Mouse (Mus musculus) embryo, embryonic 10.5 days (tissue): ENCODE results near the gene Zcchc7.
"Not testable (repeated sequence)": the region's sequence is repeated elsewhere in the genome, so short reads cannot be mapped to it uniquely, and the experiment has no call there.

Source experiments
- DNase-seq: peaks from one replicate; pipeline ENCODE4 v3.0.0-alpha.2; 2015; ENCODE audit warnings: low spot score

The Zcchc7 gene

DNA sequence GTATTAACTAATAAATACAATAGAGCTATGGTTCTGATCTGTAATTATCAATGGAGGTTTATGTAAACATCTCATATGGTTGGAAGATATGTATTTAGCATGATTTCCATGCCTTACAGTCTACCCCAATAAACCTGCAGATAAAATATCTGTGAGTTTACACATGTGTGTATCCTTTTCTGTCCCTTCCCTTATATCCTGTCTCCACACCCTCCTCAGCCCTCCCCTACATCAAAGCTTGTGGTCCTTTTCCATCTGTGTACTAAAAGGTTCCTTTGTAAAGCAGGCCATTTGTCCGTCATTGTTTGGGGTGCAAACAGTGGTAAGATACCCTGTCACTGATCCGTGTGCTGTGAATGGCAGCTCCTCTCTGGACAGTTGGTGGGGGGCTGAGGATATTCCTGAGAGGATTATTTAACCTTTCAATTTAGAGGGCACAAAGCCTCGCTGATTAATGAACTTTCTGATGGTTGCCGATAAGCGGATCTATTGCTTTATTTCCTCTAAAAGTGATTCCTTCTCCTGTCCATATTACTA lies 161.7 kb downstream of the Zcchc7 start:
- no peak for DNase-seq

DNA sequence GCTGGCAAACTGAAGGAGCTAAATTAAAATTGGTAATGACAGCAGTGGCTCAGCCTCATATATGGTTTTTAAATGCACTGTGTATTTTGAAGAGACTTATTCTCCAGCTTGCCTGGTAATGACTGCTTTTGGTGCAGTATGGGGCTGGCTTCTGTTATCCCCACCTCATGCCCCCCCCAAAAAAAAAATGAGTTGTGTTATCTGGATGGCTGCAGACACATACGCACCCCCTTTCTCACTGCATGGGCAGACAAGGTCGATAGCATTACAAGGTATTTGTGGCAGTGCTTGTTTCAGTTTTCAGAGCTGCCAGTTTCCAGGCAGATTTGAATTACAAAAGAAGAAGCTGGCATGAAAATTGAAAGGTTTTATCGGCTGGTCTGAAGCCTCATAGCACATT lies 162.2 kb downstream of the Zcchc7 start:
- no peak for DNase-seq

DNA sequence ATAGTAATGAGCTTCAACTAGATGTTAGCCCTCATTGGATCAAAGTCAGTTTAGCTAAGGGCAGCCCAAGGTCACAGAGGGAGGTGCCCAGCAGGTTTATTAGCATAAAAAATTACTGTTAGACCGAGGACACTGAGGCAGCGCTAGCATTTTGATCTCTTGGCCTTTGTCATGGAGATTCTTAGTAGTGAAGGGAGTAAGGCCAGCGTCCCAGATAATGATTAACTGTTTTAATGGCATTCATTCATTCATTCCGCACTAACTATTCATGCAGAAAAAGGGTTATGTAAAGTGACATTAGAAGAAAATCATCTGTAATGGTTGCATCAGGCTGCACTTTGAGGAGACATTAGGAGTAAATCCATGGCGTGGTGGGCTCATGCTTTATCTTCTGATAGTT lies 165.2 kb downstream of the Zcchc7 start:
- no peak for DNase-seq

DNA sequence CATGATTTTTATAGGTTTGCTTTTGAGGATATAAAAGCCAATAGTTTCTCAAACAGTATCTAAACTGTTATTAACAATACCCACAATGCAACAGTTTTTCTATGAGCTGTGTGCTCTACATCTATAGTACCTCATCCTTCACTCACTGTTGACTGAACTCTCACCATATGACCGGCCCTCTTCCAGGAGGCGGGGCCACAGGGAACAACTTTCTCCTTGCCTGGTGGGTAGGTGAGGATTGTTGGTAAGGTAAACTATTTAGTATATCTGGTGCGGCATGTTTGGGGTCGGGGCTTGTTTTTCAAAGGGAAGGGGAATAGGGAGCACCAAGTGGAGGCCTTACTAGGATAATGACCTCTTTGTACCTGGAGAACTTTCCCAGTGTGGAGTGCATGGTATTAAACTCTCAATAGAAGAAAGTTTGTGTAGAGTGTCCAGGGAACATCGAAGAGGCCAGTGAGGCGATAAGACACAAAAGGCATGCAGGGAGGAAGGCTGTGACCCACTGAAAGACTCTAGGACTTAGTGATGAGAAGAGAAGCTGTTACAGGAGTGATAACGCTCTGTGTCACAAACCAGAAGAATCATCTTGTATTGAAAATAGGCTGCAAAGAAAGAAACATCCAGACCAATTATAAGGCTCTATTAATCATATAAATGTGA lies 166.9 kb downstream of the Zcchc7 start:
- DNase-seq: no peak

DNA sequence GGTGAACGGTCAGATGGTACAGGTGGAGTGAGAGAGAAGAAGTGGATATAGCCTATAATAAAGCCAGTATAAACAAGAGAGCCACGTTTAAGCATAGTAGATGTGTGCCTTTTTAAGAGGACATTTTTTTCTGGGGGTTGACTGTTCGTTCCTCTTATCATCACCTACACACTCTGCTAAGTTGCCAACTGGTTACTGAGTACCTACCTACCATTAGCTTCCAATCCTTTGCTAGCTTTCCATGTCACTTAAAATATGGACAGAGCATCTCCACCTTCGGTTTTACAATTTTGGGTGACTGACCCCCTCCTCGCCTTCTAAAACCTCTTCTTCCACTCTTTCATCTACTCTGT lies 167.4 kb downstream of the Zcchc7 start:
- DNase-seq: no peak

DNA sequence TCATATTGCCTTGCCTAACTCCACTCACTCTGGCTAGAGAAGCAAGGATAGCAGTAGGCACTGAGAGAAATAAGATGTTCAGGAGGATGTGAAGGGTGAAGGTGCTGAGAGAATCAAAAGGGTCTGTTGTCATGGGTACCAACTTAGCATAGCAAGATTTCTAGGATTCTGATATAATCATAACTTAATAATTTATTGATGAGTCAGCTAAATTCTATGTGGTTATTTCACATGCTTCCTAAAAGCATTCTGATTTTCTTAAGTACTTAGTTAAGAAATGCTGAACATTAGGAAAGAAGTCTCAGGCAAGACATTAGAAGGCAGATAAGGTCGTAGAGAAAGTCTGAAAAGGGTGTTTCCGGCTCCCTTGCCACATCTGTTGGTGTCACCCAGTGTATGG lies 172.3 kb downstream of the Zcchc7 start:
- DNase-seq: no peak

DNA sequence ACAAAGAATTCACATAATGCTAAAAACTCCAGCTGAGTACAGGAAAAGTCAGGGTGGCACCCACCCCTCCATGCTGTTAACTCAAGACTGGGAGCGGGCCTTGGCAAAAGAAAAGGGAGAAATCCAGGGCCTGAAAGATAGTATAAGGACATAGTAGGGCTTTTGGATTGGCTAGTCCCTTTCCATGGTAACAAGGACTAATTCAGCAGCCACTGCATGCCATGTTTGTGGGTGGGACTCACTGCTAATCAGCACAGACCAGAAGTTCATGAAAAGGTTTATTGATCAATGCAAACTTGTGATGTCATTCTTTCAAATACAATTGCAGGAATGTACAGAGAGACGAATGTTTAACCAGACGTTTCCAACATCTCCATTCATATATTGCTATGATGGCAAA lies 173.1 kb downstream of the Zcchc7 start:
- DNase-seq: no peak

DNA sequence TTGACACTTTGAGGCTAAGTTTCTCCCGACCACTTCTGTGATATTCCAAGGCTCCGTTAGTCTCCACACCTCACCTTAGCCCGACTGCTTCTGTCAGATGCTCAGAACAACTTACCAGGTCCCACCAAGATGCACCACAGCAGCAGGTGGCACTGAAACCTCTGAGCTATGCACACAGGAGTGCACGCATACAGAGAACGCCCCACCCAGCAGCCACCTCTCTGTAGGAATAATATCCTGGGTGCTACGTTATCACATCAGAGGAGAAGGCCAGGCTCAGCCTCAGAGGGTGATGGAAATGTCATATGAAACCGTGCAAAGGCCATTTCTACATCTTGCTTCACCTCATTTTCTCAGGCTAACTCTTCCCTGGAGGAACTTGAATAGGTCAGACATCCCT lies 174.7 kb downstream of the Zcchc7 start:
- DNase-seq: no peak

DNA sequence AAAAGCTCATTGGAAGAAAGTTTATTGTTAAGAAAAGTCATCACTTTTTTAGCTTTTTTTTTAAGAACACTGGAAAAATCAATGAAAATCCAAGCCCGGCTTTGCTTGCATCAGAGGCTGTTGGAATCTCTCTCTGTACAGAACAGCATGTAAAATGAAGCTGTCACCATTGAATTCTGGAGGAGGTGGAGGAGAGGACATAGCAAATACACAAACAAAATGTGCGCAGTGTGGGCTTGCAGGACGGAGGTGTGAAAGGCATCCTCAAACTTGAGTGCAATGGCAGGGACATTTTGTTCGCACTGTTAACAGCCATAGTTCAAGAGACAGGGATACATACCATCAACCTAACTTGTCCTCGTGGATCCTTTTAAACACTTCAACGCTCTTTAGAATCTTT lies 176.1 kb downstream of the Zcchc7 start:
- no peak for DNase-seq

DNA sequence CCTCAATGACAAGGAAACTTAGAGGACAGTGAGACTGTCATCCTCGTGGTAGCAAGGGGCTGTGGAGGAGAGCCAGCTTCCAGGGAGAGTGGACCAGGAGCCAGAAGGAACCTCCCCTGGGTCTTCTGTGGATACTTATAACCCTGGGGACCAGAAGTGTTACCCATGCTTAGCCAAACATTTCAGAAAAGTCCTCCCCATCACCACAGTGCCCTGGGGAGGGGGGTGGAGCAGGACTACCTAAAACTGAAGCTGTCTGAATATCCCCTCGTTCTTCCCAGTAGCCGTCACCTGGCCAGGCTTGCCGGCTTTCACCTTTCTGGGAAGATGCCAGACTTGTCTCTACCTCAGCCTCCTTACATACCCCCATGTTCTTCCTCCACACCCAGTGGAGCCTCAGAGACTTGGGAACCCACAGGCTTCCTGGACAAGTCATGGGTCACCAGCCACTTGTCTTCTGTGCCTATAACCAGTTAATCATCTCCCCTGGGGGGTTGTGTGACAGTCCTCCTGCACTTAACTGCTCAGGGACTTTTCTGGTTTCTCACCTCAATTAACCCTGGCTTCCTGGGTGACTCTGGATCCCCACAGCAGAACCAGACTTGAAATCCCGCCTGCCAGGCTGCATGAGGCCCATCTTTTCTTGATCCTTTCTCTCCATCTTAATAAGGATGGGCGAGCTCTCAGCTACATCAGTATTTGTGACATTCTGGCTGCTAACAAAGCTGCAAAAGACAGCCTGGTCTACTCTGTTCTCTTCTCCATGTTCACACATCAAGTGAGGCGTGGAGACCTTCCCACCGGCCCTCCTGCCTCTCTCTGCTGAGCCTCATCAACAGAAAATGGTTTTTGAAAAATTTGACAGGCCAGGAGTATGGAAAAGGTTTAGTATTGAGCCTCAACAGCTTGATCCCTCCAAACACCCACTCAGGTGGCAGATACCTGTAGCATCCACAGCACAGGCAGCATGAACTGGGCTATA lies 183.0 kb downstream of the Zcchc7 start:
- DNase-seq: no peak

DNA sequence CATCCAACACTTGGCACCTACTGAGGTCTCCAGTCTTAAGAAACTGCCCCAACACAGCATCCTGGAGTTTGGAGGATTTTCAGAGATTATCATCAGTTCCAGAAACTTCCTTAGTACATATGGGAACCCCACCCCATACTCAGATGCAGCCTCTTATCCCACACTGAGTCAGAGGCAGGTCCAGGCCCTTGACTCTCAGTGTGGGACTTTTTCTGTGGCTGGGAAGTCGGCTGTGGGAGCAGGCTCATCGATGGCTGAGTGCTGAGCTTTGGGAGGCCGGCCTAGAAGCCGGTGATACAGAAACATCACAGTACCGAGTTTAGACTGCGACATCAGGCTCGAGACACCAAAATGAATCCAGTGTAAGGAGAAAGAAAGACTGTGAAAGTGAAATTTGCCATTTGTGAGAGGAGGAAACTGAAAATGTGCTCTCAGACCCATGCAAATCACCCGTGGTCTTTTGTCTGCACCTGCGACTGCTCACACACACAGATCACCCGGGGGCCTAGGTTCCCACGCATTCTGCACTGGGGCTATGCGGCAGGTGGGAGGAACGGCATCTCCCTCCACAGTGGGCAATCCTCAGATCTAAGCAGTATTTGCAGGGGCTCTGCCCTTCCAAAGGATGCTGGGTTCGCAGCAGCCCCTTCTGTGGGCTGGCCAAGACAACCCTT lies 184.0 kb downstream of the Zcchc7 start:
- no peak for DNase-seq

DNA sequence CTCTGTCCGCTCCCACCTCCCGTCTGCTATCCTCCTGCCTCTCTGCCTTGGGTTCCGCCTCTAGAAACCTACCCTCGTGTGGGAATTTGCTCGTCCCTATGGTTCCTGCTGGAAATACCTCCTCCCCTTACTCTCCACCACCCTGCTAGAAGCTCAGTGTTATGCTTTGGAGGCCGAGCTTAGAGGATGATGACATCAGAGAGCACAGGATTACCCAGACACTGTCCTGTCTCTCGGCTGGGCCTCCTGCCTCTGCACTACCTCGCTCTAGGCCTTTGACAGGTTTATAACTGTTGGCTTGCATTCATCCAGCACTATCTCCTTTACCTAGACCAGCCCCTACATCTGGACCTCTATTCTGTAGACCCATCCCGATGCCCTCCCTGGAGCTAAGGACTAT lies 184.6 kb downstream of the Zcchc7 start:
- no peak for DNase-seq

DNA sequence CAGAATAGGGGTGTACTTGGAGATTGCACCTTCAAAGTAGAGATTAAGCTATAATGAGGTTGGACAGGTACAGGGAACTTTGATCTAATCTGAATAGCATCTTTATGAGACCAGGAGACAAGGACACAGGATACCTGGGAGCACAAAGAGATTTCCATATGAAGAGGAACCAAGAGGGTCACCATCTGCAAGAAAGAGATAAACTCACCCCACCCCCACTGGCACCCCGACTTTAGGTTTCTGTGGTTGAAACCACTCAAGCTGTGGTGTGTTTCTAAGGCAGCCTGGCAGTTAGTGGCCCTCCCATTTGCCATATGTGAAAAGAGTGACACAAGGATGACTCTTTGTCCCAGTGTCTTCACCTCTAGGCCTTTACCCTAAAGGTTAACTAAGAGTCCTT lies 186.6 kb downstream of the Zcchc7 start:
- DNase-seq: no peak

DNA sequence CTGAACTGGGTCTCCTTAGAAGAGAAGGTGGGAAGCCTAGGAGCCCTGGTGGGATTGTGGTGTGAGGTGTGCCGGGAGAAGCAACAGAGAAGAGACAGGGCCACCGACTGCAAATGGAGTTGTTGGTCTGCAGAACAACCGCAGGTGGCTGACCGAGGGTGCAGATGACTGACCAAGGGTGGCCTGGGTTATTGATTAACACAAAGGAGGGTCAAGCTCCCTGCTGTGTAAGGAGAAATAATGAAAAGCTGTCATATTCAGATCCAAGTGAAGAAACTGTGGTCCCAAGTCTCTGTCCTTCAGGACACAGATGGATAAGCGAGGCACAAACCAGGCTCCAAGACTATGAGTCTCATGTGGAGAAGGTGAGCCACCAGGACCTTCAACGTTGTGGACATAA lies 187.8 kb downstream of the Zcchc7 start:
- DNase-seq: no peak

DNA sequence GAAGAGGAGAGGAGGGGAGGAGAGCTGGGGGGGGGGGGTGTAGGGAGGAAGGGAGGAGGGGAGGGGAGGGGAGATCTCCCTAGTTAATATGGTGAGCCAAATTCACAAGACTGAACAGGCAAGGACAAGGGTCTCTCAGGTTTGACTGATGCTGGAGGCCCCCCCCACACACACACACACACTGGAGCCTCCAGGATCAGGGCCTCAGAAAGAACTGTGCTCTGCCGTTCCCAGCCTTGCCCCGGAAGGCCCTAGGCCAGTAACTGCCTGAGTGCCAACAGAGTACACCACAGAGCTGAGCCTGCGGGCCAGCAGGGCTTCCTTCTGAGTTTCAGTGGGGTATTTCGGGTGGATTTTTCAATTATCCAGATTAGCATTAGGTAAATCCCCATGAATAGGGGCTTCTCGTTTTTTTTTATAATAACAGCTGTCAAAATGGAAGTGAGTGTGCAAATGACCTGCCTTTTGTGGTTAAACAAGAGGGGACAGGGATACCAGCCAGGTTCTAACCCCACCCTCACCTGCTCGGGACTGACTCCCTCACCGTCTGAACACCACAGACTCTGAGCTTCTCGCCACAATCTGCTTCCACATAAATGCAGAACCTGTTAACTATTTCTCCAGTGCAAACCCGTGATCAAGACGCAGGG lies 188.9 kb downstream of the Zcchc7 start:
- no peak for DNase-seq

DNA sequence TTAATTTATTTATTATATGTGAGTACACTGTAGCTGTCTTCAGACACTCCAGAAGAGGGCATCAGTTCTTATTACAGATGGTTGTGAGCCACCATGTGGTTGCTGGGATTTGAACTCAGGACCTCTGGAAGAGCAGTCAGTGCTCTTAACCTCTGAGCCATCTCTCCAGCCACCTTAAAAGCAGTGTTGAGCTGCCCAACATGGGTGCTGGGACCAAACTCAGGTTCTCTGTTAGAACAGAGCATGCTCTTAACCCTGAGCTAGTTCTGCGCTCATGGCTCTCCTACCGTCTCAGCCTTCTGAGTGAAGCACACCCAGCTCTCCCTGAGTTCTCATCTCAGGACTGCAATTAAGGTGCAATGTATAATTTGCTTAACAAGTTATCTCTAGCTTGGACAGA lies 190.4 kb downstream of the Zcchc7 start:
- not testable (repeated sequence) for DNase-seq

DNA sequence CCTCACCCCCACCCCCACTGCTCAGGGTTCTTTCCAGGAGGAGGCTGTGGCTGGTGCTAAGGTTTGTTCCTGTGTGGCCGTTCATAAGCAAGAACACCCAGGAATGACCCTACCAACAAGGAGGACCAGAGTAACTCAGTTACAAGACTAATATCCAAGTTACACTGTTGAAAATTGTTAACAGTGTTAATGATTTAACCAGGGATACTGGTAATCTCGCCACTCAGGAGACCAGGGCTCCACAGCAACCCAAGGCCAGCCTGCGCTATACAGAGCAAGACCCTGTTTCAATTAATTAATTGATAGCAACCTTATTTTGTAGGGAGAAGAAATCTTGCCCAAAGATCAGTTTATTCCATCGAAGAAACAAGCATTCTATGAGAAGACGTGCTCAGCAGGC lies 191.8 kb downstream of the Zcchc7 start:
- no peak for DNase-seq

DNA sequence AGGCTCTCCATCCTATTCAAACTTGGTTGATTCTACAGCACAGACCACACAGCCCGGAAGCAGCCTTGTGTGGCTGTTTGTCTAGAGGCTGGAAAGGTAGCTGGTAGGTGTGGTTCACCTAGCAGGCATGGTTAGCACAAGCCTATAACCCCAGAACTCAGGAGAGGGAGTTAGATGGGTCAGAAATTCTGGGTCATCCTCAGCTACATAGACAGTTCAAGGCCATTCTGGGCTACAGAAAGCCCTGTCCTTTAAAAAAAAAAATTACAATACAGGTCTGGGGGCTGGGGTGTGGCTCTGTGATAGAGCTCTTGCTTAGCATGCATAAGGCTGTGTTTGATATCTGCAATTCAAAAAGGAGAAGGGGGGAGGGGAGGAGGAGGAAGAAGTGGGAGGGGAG lies 192.6 kb downstream of the Zcchc7 start:
- DNase-seq: no peak

DNA sequence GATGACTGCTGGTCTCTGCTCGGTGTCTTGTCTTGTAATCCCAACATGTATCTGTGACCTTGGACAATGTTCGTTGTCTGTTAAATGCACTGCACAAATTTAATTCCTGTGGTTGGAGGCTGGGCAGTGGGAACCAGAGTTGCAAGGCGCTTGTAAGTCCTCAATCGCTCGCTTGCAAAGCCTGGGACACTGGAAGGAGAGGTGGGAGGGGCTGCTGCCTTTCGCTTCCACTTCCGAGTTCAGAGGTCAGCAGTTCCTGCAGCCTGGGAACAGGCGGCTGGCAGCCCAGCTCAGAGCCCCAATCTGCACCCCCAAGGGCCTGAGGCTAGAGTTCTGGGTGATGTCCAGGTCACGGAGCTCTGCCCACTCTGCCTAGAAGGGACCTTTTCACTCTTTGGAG lies 197.4 kb downstream of the Zcchc7 start:
- peak; percentile 23 for DNase-seq

DNA sequence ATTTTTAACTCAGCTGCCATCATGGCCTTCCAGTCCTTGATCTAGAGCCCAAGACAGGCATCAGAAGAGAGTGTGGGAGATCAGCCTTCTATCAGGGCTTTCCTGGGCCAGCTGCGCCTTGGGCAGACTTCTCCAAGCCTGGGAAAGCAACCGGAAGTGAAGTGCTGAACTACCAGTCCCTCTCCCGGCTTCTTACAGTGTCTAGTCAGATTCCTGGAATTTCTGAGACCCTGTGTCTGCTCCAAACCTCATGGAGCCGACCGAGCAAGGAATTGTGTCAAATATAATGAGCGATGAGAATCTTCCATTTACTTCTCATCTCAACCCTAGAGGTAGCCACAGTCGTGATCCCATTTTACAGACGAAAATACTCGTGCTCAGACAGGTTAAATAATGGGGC lies 203.1 kb downstream of the Zcchc7 start:
- DNase-seq: no peak

DNA sequence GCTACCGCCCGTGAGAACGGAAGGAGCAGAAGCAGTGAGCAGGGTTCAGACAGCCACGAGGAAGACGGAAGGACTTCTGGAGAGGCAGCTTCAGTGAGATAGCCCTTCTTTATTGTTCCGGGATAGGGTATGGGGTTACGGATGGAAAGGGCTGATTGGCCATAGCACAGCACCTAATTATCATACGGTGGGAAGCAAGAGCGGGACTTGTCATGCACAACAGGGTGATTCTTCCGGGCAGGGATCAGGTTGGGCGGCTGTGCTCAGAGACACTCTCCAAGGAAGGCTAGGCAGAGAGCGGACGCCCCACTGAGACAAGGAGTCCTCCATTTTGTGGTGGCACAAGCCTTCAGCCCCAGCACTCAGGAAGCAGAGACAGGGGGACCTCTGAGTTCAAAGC lies 203.5 kb downstream of the Zcchc7 start:
- no peak for DNase-seq

DNA sequence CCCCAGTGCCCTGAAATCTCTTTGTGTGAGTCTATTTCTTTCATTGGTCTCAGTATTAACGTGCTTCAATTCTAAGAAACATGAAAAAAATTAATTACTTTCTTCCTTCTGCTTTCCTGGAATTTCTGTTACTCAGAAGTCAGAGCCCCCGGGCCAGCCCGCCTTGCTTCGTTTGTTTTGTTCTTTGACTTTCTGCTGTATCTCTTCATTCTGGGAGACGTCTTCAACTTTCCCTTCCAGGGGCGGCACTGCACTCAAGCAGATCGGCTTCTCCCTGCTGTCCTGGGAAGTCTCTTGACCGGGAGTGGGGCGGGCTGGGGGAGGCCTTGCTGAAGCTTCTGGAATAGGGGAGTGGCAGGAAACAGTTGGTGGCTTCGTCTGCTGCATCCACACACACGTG lies 207.5 kb downstream of the Zcchc7 start:
- no peak for DNase-seq
